Mouse (Mus musculus): ENCODE results near the gene Prpf38a.

GRCm38 (mm10) chr4:108620536-108620935 lies 41.4 kb upstream of the Prpf38a start:
- TF ChIP-seq SIN3A (IDR thresholded peaks at IDR 0.05; ENCODE audit: low read length) (no peak), JUN (IDR thresholded peaks at IDR 0.05; ENCODE audit: insufficient read depth, low read depth, low read length) (no peak), USF2 (conservative IDR thresholded peaks at IDR 0.05; ENCODE audit: low read depth, low read length) (no peak), EP300 (IDR thresholded peaks at IDR 0.05; ENCODE audit: low read length) (no peak), CTCF (conservative IDR thresholded peaks at IDR 0.05 in 1 of 2, IDR thresholded peaks at IDR 0.05 in 1 of 2; ENCODE audit: low read depth in 2 of 2, low read length in 2 of 2) (no peak)
